Mouse (Mus musculus) erythroblast, embryonic 14.5 days (primary cell): ENCODE results near the gene Mbd5. TPM values are rescaled to one million over a fixed set of nuclear protein-coding genes. Genes with fewer than 3 reads are reported as not detected.

Experiments
- H3K27me3 ChIP-seq: 2 replicates; pipeline ENCODE4 v1.6.1; 2012; ENCODE audit warnings: inconsistent platforms; ENCODE audit not compliant: control insufficient read depth
- H3K36me3 ChIP-seq: 2 replicates; pipeline ENCODE4 v1.6.1; 2012; ENCODE audit warnings: mild to moderate bottlenecking, inconsistent platforms; ENCODE audit not compliant: control insufficient read depth
- H3K4me1 ChIP-seq: 2 replicates; pipeline ENCODE4 v1.6.1; 2012; ENCODE audit warnings: inconsistent platforms; ENCODE audit not compliant: control insufficient read depth
- H3K4me3 ChIP-seq: replicated peaks from 2 replicates; pipeline ENCODE3; 2012; ENCODE audit warnings: moderate library complexity, mild to moderate bottlenecking, inconsistent platforms
- H3K9me3 ChIP-seq: 2 replicates; pipeline ENCODE4 v1.6.1; 2012; ENCODE audit warnings: low read length, inconsistent platforms, mixed read lengths; ENCODE audit not compliant: control insufficient read depth
- GATA1 ChIP-seq: IDR thresholded peaks from 2 replicates; pipeline ENCODE4 v1.6.1; 2012; ENCODE audit warnings: low read length, inconsistent platforms, mixed read lengths
- TAL1 ChIP-seq: IDR thresholded peaks from 3 replicates; pipeline ENCODE4 v1.6.1; 2012; ENCODE audit warnings: low read length, inconsistent platforms, mixed read lengths
- polyA plus RNA-seq: library from polyadenylated mRNA; stranded (reverse); fragments of >175 nt; gene quantifications from 2 replicates; pipeline ENCODE4 v1.2.3, GENCODE M21; 2012

Mbd5 gene
- polyA plus RNA-seq, 1 experiment: 0.02 TPM

GRCm38 (mm10) chr2:48978920-48979319 lies 29.6 kb downstream of the Mbd5 start:
- H3K27me3 ChIP-seq: no peaks in the 10 kb centered on the region
- H3K36me3 ChIP-seq: peaks cover 5% of the 10 kb centered on the region
- no peak overlapping the region for H3K4me3 ChIP-seq
- TF ChIP-seq GATA1 (no peak), TAL1 (no peak)
- no peaks in the 10 kb centered on the region for H3K9me3 ChIP-seq
- no peaks in the 10 kb centered on the region for H3K4me1 ChIP-seq

GRCm38 (mm10) chr2:48990322-48990721 lies 41.0 kb downstream of the Mbd5 start:
- no peaks in the 10 kb centered on the region for H3K4me1 ChIP-seq
- H3K36me3 ChIP-seq: peaks cover 2% of the 10 kb centered on the region; the same call in 1 of the 2 replicates
- no peak overlapping the region for H3K4me3 ChIP-seq
- no peaks in the 10 kb centered on the region for H3K9me3 ChIP-seq
- H3K27me3 ChIP-seq: no peaks in the 10 kb centered on the region
- TF ChIP-seq GATA1 (no peak), TAL1 (no peak)

- TF ChIP-seq TAL1: no peak
- TF ChIP-seq GATA1: no peak
- H3K4me1 ChIP-seq: no peaks in the 10 kb centered on the region
- no peaks in the 10 kb centered on the region for H3K27me3 ChIP-seq
- peaks cover 2% of the 10 kb centered on the region; the same call in 1 of the 2 replicates for H3K9me3 ChIP-seq
- H3K4me3 ChIP-seq: no peak overlapping the region
- no peaks in the 10 kb centered on the region for H3K36me3 ChIP-seq
These were observed 91.2 kb downstream of the Mbd5 start for GRCm38 (mm10) chr2:49040481-49040880.

- H3K27me3 ChIP-seq: no peaks in the 10 kb centered on the region
- H3K4me1 ChIP-seq: no peaks in the 10 kb centered on the region
- H3K4me3 ChIP-seq: no peak overlapping the region
- no peaks in the 10 kb centered on the region for H3K9me3 ChIP-seq
- no peaks in the 10 kb centered on the region for H3K36me3 ChIP-seq
- no peak for TF ChIP-seq GATA1
- no peak for TF ChIP-seq TAL1
These were observed 100.7 kb downstream of the Mbd5 start for GRCm38 (mm10) chr2:49050030-49050429.

GRCm38 (mm10) chr2:49067886-49068285 lies 118.6 kb downstream of the Mbd5 start:
- TF ChIP-seq GATA1 (no peak), TAL1 (no peak)
- Histone ChIP-seq H3K9me3 (no peaks in the 10 kb centered on the region), H3K27me3 (no peaks in the 10 kb centered on the region), H3K36me3 (no peaks in the 10 kb centered on the region), H3K4me3 (no peak overlapping the region), H3K4me1 (no peaks in the 10 kb centered on the region)

GRCm38 (mm10) chr2:49084966-49085365 lies 135.7 kb downstream of the Mbd5 start:
- Histone ChIP-seq H3K9me3 (no peaks in the 10 kb centered on the region), H3K4me3 (no peak overlapping the region), H3K36me3 (no peaks in the 10 kb centered on the region; the same call in 1 of the 2 replicates), H3K27me3 (no peaks in the 10 kb centered on the region), H3K4me1 (no peaks in the 10 kb centered on the region)
- TF ChIP-seq TAL1 (no peak), GATA1 (no peak)

GRCm38 (mm10) chr2:49090771-49091170 lies 141.5 kb downstream of the Mbd5 start:
- no peak overlapping the region for H3K4me3 ChIP-seq
- no peaks in the 10 kb centered on the region for H3K9me3 ChIP-seq
- no peaks in the 10 kb centered on the region; the same call in 1 of the 2 replicates for H3K36me3 ChIP-seq
- H3K27me3 ChIP-seq: no peaks in the 10 kb centered on the region
- TF ChIP-seq GATA1 (no peak), TAL1 (no peak)
- no peaks in the 10 kb centered on the region for H3K4me1 ChIP-seq

GRCm38 (mm10) chr2:49096765-49097164 lies 147.5 kb downstream of the Mbd5 start:
- no peak overlapping the region for H3K4me3 ChIP-seq
- no peak for TF ChIP-seq GATA1
- no peak for TF ChIP-seq TAL1
- no peaks in the 10 kb centered on the region for H3K9me3 ChIP-seq
- H3K4me1 ChIP-seq: no peaks in the 10 kb centered on the region
- H3K27me3 ChIP-seq: no peaks in the 10 kb centered on the region
- H3K36me3 ChIP-seq: no peaks in the 10 kb centered on the region; the same call in 1 of the 2 replicates

GRCm38 (mm10) chr2:49108906-49109305 lies 159.6 kb downstream of the Mbd5 start:
- H3K4me3 ChIP-seq: no peak overlapping the region
- no peak for TF ChIP-seq TAL1
- TF ChIP-seq GATA1: no peak
- H3K27me3 ChIP-seq: no peaks in the 10 kb centered on the region
- no peaks in the 10 kb centered on the region for H3K36me3 ChIP-seq
- H3K4me1 ChIP-seq: no peaks in the 10 kb centered on the region
- no peaks in the 10 kb centered on the region for H3K9me3 ChIP-seq

- TF ChIP-seq TAL1: no peak
- TF ChIP-seq GATA1: no peak
- Histone ChIP-seq H3K27me3 (no peaks in the 10 kb centered on the region), H3K9me3 (no peaks in the 10 kb centered on the region), H3K4me1 (no peaks in the 10 kb centered on the region), H3K36me3 (peaks cover 2% of the 10 kb centered on the region), H3K4me3 (no peak overlapping the region)
These were observed 170.6 kb downstream of the Mbd5 start for GRCm38 (mm10) chr2:49119875-49120274.
